Mouse (Mus musculus) neutrophil, adult 5-6 weeks (primary cell): Measurements from ENCODE around the gene Ripply1. TPM values are rescaled to one million over a fixed set of nuclear protein-coding genes. Genes with fewer than 3 reads are reported as not detected.

Experiments used
- ATAC-seq: fragments of 151-379, 151-347 bp; 2 replicates; pipeline ENCODE4 v1.8.0; 2017; ENCODE audit warnings: mild to moderate bottlenecking, moderate TSS enrichment; ENCODE audit not compliant: insufficient number of reproducible peaks, poor library complexity, low FRiP score, severe bottlenecking; ENCODE audit errors: extremely low read depth
- total RNA-seq: library from RNA; stranded (forward); fragments of 200-1000 nt; gene quantifications from 2 replicates; pipeline ENCODE4 v1.2.3, GENCODE M21; 2017

Ripply1 gene
- not detected in 2 replicates for total RNA-seq

GRCm38 (mm10) chrX:139782278-139783044 is at the start of gene Ripply1:
Ripply1 (minus strand) TSS chrX:139782353.
- no peak for ATAC-seq

- no peak for ATAC-seq
These were observed 46.4 kb upstream of the Ripply1 start for GRCm38 (mm10) chrX:139828363-139829092.

DNA sequence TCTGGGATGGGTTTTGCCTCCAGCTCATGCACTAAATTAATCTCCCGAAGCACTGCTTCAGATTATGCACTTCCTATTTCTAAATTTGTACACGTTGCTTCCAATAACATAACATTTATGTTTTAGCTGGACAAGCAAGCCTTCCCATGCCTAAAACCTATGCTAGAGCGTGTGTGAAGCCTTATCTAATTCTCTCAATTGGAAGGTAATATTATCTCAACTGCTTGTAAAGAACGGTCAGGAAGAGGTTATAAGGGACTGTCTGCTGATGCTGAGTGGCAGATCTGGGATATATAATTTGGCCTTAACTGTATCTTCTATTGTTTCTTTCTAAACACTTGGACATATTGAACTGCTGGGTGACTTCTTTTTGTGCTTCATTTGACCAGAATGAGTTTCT is 44.8 kb upstream of the Ripply1 start:
- ATAC-seq: no peak

- no peak for ATAC-seq
These were observed 43.2 kb upstream of the Ripply1 start for GRCm38 (mm10) chrX:139825402-139825801.

DNA sequence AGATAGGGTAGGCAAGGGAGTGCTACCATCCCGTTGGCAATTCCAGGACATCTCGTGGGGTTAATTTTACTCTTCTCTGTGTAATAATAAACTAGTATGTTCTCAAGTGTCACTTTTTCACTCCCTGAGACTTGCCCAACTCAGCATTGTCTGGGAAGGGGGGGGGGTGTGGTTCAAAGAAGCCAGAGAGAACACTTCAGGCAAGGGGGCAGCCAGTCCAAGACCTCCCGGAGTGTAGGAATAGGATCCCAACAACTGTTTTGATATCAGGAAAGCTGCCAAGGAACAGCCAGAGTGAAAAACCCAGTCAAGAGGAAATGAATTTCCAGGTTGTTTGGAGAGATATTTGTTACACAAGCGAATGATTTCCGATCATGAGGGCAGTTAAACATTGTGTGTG is 33.0 kb upstream of the Ripply1 start:
- ATAC-seq: no peak

DNA sequence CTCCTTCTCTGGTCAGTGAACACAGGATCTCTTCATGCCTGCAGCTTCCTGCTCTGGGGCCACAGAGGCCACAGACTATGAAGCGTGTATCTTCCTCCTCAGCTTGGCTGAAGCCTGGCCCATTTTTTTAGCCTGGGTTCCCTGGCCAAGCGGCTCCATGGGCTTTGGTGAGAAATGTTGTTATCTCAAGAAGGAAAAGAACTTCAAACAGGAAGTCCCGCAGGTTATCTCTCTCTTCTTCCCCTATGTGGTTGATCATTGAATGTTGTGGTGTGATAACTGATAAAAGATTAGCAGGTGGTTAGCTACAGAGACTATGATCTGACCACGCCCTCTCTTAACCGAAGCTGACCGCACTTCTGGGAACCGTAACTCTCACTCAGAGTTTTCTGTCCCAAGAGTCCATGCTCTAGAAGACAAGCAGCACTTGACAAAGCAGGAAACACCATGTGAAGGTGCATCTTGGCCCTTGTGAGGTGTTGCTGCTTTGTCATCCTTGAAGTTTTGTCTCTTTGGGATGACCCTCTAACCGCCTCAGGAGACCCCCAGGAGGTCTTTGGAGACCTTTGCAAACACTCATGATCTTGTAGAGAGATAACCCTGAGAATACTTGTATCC is 32.0 kb upstream of the Ripply1 start:
- ATAC-seq: no peak

DNA sequence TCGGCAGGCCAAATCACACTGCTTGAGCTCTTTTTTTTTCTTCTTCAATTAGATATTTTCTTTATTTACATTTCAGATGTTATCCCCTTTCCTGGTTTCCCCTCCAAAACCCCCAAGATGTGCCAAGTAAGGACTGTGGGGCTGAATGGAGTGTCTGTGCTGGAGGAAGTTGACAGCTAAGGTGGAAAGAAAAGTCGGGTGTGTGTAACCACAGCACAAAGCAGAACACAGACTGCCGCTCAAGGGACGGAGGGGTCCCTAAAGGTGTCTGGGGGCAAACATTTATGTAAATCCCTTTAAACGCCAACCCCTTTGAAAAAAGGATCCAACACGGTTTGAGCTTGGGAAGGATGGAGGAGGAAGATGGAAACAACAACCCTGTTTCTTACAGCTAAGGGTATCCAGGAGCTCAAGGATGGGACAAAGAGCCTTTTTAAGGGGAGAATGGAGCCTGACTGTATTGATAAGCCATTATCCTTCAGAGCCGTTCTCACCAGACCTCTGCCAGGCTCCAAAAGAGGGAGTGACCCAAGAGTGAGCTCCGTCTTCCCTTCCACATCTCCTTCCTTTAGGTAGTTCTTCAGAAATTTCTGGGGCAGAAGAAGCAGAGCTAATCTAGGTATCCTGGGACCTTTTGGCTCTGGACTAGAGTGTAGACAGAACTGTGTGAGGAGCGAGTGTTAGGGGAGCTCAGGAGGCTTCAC is 31.3 kb upstream of the Ripply1 start:
- no peak for ATAC-seq

- ATAC-seq: no peak
These were observed 30.6 kb upstream of the Ripply1 start for GRCm38 (mm10) chrX:139812636-139813298.

DNA sequence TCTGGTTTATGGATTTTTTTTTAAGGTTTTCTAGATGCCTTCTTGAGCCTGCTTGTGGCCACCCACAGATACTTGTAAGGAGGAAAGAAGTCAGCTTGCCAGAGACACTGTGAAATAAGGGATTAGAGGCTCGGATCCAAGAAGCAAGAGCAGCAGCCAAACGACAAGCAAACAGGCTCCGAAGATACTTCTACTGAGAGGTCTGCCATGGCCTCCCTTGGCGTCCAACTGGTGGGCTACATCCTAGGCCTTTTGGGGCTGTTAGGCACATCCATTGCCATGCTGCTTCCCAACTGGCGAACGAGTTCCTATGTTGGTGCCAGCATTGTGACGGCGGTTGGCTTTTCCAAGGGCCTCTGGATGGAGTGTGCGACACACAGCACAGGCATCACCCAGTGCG is 26.3 kb upstream of the Ripply1 start:
- ATAC-seq: no peak

DNA sequence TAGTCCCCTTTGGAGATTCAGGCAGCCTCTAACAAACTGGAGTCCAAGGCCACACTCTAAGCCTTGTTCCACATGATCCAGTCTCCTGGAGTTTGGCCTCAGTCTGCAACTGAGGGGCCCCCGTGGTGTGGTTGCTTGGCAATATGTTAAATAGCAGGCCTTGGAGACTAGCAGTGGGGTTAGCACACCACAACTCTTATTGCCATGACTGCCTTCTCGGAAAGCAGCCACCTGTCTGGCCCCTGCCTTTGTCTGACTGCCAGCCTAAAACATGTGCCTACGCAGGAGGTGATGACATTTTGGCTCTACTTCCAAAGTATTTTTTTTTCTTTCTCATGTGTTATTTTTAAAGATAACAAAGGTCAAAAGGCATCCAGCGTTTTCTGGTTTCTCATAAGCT is 25.9 kb upstream of the Ripply1 start:
- no peak for ATAC-seq

- ATAC-seq: no peak
These were observed 25.2 kb upstream of the Ripply1 start for GRCm38 (mm10) chrX:139807391-139807790.

DNA sequence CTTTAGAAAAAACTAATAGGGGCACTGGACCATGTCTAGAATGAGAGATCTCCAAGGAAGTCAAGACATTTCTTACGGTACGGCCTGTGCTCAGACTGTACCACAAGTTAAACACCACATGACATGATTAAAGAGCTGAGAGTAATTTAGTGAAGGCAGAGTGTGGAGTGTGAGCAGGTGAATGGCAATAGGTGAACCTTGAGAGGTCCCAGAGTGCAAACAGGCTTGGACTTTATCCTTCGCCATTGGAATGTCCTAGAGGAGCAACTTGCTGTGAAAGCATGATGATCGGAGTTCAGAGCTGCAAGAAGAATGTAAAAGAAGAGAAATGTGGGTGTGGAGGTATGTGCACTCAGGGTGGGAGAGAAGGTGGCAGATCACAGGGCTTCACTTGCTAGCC is 23.8 kb upstream of the Ripply1 start:
- no peak for ATAC-seq

- no peak for ATAC-seq
These were observed 20.9 kb upstream of the Ripply1 start for GRCm38 (mm10) chrX:139803028-139803427.

- no peak for ATAC-seq
These were observed 18.3 kb upstream of the Ripply1 start, which contains the start of gene Cldn2 for GRCm38 (mm10) chrX:139800406-139800878. Cldn2 (plus strand) TSS chrX:139800828.

DNA sequence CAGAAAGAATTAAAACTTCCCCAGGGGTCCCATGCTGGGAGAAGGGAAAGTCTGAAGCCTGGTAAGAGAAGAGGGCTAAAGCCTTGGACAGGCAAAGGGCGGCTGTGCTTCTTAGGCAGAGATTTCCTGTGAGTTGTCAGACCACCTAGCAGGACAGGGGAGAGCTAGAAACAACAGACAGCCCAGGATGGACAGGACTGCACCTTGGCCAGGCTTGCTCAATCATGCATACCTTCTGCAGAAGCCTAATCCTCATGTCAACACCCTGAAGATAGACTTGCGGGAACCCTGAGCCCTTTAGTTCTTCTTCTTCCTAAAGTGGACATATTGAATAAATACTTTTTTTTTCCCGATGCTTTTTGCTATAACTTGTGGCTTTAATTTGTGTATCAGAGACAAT is 17.8 kb upstream of the Ripply1 start:
- no peak for ATAC-seq

DNA sequence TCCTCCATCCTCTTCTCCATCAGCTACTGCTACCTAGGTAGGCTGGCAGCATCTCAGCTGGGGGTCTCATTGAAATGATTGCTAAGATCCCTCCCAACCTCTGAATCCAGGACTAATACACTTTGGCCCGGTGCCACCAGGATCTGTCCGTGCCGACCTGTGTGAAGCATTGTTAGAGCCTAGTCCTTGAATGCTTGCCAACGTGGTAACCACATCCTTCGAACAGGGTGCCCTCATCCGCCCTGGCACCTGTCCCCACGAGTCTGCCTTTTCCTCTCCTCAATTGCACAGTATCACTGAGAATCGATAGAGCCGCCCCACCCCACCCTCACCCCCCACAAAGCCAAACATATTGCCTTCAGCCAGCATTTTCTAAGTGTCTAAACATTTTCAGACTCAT is 15.7 kb upstream of the Ripply1 start:
- ATAC-seq: no peak

GRCm38 (mm10) chrX:139796037-139796436 is 13.9 kb upstream of the Ripply1 start:
- no peak for ATAC-seq

DNA sequence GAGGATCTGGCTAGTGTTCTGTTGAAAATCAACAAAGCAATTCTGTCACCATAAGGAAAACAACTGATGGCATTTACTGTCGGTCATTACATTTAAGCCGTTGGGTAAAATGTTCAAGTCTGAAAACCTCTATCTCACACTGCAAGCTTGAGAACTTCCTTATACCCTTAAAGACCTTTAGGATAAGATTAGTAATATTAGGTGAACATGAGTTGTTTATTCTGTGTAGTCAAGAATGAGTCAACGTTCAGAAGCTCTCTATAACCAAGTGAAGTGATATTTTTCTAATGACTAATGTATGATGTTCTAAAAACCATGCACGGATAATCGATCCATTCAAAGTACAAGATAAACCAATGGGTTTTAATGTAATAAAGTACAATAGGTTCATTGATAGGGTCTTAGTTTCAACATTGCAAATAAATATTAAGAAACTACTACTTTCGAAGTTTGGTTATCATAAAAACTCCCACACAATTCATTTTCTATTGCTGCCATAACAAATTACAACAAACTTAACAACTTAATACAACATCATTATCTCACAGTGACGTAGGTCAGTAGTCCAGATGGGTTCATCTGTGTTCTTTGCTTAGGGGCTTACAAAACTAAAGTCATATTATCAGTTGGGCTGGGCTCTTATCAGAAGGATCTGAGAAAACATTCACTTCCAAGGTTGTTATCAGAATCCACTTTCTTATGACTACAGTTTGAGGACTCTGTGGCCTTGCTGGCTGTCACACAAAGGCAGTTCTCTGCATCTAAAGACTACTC is 12.1 kb upstream of the Ripply1 start:
- ATAC-seq: no peak
